Comparison of ENCODE assay signal across 13 mouse cellular contexts in genomic region chr5:57841357-57842119, GRCm38 (mm10).
"Had no signal": no experiment of that assay in that cellular context is flagged by ENCODE, and none has a peak within 500 bp of the region (broad histone marks: within the 10 kb centered on the region; RNA-seq: fewer than 3 reads in every experiment).

No protein-coding gene starts in this region.

- H3K4me1 ChIP-seq: liver, embryonic 12.5 days; midbrain, embryonic 12.5 days had no signal

- H3K4me2 ChIP-seq: kidney, embryonic 15.5 days; liver, embryonic 12.5 days; midbrain, embryonic 12.5 days; neural tube, embryonic 15.5 days had no signal

- H3K36me3 ChIP-seq: kidney, embryonic 15.5 days; limb, embryonic 10.5 days; liver, embryonic 12.5 days; midbrain, embryonic 12.5 days; neural tube, embryonic 15.5 days had no signal

- ATAC-seq: intestine, embryonic 16.5 days; liver, embryonic 12.5 days; midbrain, embryonic 16.5 days had no signal

- H3K4me3 ChIP-seq: kidney, embryonic 15.5 days; limb, embryonic 10.5 days; liver, embryonic 12.5 days; midbrain, embryonic 12.5 days; neural tube, embryonic 15.5 days had no signal

- DNase-seq: kidney, adult 2 months; kidney, postnatal 14 days; lung, postnatal 10 days; right cerebral cortex, postnatal 4 days; spleen, adult 18-20 months; thymus, postnatal 36 days had no signal

- H3K27ac ChIP-seq: kidney, embryonic 15.5 days; limb, embryonic 10.5 days; liver, embryonic 12.5 days; midbrain, embryonic 12.5 days; neural tube, embryonic 15.5 days had no signal

- H3K27me3 ChIP-seq: kidney, embryonic 15.5 days; liver, embryonic 12.5 days; midbrain, embryonic 12.5 days; neural tube, embryonic 15.5 days had no signal

- H3K9me3 ChIP-seq: kidney, embryonic 15.5 days; limb, embryonic 10.5 days; liver, embryonic 12.5 days; midbrain, embryonic 12.5 days; neural tube, embryonic 15.5 days had no signal

- H3K9ac ChIP-seq: kidney, embryonic 15.5 days; liver, embryonic 12.5 days; midbrain, embryonic 12.5 days; neural tube, embryonic 15.5 days had no signal
